Mouse (Mus musculus): ENCODE measurements around the gene Csnka2ip. TPM values are rescaled to one million over a fixed set of nuclear protein-coding genes. Genes with fewer than 3 reads are reported as not detected.

Gene Csnka2ip
- total and polyA plus RNA-seq, 2 experiments from 2014 or later: 0.21 TPM; not detected in 1

DNA sequence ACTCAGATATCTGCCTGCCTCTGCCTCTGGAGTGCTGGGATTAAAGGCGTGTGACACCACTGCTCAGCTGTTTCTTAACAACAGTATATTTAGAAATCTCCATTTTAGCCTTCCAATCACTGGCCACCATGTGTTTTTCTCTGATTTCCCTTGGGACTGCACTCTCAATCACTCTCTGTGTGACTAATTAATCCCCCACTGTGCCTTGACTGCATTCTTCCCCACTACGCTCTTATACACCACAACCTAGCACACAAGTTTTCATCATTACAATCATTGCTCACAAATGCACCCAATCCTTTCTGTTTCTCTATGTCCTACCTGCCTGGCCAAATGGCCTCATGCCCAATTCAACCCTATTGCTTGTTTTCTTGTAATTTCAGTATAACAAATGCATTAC is 43.7 kb downstream of the Csnka2ip start:
- Histone ChIP-seq H3K4me3 (ENCODE audit: low read length) (no peak overlapping the region), H3K27me3 (ENCODE audit: insufficient read depth, low read length) (no peaks in the 10 kb centered on the region), H3K27ac (no peak overlapping the region), H3K9ac (replicated peaks; ENCODE audit: low read length) (no peak overlapping the region), H3K4me2 (ENCODE audit: low read depth, low read length) (no peak overlapping the region), H3K36me3 (ENCODE audit: insufficient read depth, low read length) (no peaks in the 10 kb centered on the region), H3K4me1 (ENCODE audit: insufficient read depth, low read length) (no peaks in the 10 kb centered on the region), H3K9me3 (ENCODE audit: low read length) (no peaks in the 10 kb centered on the region)
- peak; percentile 12 for DNase-seq (ENCODE audit: low spot score)
- TF ChIP-seq CTCF (IDR thresholded peaks at IDR 0.05; ENCODE audit: low read depth): no peak
- WGBS: 34% methylated on average over 2 of the region's 2 CpGs
- ATAC-seq: no peak

DNA sequence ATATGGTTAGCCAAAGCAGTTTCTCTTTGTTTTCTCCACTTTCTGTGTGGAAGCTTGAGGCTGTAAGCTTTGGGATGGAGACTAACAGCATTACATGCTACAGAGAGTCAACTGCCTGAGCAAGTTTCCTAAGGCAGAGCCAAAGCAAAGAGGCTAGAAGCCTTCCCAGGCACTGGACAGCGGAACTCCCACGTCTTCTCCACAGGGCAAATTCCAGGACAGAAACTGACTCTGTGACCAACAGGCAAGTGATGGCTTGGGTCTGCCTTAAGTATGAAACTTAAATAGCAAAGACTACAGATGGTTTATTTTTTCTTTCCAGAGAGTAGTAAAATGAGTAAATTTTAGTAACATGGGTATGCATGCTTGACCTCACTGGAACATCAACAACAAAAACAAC is 75.3 kb downstream of the Csnka2ip start:
- Histone ChIP-seq H3K4me3 (ENCODE audit: low read length) (no peak overlapping the region), H3K9me3 (ENCODE audit: low read length) (no peaks in the 10 kb centered on the region), H3K4me2 (ENCODE audit: low read depth, low read length) (no peak overlapping the region), H3K27ac (no peak overlapping the region), H3K9ac (replicated peaks; ENCODE audit: low read length) (no peak overlapping the region), H3K4me1 (ENCODE audit: insufficient read depth, low read length) (no peaks in the 10 kb centered on the region), H3K36me3 (ENCODE audit: insufficient read depth, low read length) (no peaks in the 10 kb centered on the region), H3K27me3 (ENCODE audit: insufficient read depth, low read length) (no peaks in the 10 kb centered on the region)
- DNase-seq (ENCODE audit: low spot score) (no peak), ATAC-seq (no peak)
- WGBS: 89% methylated on average over 2 of the region's 2 CpGs
- no peak for TF ChIP-seq CTCF (IDR thresholded peaks at IDR 0.05; ENCODE audit: low read depth)

DNA sequence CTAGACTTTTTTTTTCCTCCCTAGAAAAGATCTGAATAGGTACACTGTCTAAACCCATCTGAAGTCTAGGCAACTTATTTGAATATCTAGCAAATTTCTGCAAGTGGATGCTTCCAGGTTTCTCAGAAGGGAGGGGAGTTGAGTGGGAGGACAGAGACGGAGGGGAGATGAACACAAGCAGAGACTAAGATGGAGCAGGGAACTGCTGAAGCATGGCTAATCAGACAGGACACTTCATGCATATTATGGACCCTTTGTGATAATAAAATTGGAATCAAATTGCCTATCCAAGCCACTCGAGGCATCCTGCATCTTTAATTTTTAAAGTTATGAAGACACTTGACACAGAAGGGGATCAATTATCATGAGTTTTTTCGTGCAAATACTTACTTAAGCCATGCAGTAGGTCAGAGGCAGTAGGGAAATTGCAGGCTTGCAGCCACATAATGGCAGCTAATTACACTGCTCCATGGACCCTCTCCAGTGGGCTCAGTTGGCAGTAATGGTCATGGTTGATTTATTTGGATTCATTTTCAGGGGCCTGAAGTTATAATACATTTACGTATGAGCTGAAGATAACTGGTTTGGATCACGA is 78.1 kb downstream of the Csnka2ip start:
- ATAC-seq: peak; percentile 72

DNA sequence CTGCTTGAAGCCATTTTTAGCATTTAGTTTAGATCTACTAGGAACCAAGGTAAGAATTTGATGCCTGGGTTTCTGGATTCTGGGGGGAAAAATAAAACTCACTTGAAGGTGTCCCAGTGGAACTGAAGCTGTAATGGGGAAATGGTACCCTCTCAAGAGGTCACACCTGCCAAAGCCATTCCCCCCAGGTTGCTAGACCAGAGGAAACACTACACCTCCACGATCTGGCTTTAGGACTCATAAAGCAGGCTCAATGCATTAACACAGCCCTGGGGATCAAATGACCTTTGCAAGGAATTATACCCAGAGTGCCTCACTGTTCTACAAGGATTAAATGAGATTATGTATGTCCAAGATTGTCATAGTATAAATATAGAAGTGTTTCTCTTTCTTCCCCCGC is 88.8 kb downstream of the Csnka2ip start:
- no peak overlapping the region for H3K4me2 ChIP-seq (ENCODE audit: low read depth, low read length)
- no peak for ATAC-seq
- no peaks in the 10 kb centered on the region for H3K9me3 ChIP-seq (ENCODE audit: low read length)
- DNase-seq (ENCODE audit: low spot score): no peak
- no peaks in the 10 kb centered on the region for H3K36me3 ChIP-seq (ENCODE audit: insufficient read depth, low read length)
- no peak overlapping the region for H3K27ac ChIP-seq
- H3K4me3 ChIP-seq (ENCODE audit: low read length): no peak overlapping the region
- no peak for TF ChIP-seq CTCF (IDR thresholded peaks at IDR 0.05; ENCODE audit: low read depth)
- no peaks in the 10 kb centered on the region for H3K27me3 ChIP-seq (ENCODE audit: insufficient read depth, low read length)
- 93% methylated on average over 2 of the region's 2 CpGs for WGBS
- no peaks in the 10 kb centered on the region for H3K4me1 ChIP-seq (ENCODE audit: insufficient read depth, low read length)
- H3K9ac ChIP-seq (replicated peaks; ENCODE audit: low read length): no peak overlapping the region

More for the DNA sequence above, 78.1 kb downstream of the Csnka2ip start:
- Histone ChIP-seq H3K4me2 (ENCODE audit: low read depth, low read length) (no peak overlapping the region), H3K4me3 (ENCODE audit: low read length) (no peak overlapping the region), H3K27ac (no peak overlapping the region), H3K27me3 (ENCODE audit: insufficient read depth, low read length) (no peaks in the 10 kb centered on the region), H3K36me3 (ENCODE audit: insufficient read depth, low read length) (no peaks in the 10 kb centered on the region), H3K4me1 (ENCODE audit: insufficient read depth, low read length) (no peaks in the 10 kb centered on the region), H3K9ac (replicated peaks; ENCODE audit: low read length) (no peak overlapping the region), H3K9me3 (ENCODE audit: low read length) (no peaks in the 10 kb centered on the region)
- WGBS: 22% methylated on average over 5 of the region's 5 CpGs
- DNase-seq (ENCODE audit: low spot score): peak; percentile 21
- TF ChIP-seq CTCF (IDR thresholded peaks at IDR 0.05; ENCODE audit: low read depth): no peak

Other genes starting within 250 kb of the Csnka2ip start
- gene 4930453N24Rik, start 168.8 kb upstream of the Csnka2ip start, total RNA-seq (2014; rRNA removed): 11.1 and 12.0 TPM in 2 replicates
- gene 4930453N24Rik, start 168.8 kb upstream of the Csnka2ip start, polyA plus RNA-seq (2015; fragmentation: Nextera tagmentation; extraction: Ambion mirVana): 15.6 and 17.1 TPM in 2 replicates
- 7.3 and 9.4 TPM in 2 replicates for gene Zfp654, start 249.2 kb upstream of the Csnka2ip start, total RNA-seq (2014; rRNA removed)
- gene Zfp654, start 249.2 kb upstream of the Csnka2ip start, polyA plus RNA-seq (2015; fragmentation: Nextera tagmentation; extraction: Ambion mirVana): 2.6 and 3.0 TPM in 2 replicates
- gene Cggbp1, start 249.6 kb upstream of the Csnka2ip start, total RNA-seq (2014; rRNA removed): 53.0 and 54.4 TPM in 2 replicates
- 46.2 and 47.1 TPM in 2 replicates for gene Cggbp1, start 249.6 kb upstream of the Csnka2ip start, polyA plus RNA-seq (2015; fragmentation: Nextera tagmentation; extraction: Ambion mirVana)

All from hindbrain, postnatal 0 days (tissue).